Mouse (Mus musculus): ENCODE measurements at regions not wholly inside any gene's neighbourhood (a gene's known extent, or its start where the extent isn't known, plus 50 kb on each side); places are given as distances from the start of the nearest gene placed in this dataset.

- DNase-seq: no peak
These were observed 1678.5 kb upstream of the 5930422O12Rik start for GRCm38 (mm10) chr8:31749974-31750373.

GRCm38 (mm10) chr8:31750482-31751126 is 1677.9 kb upstream of the 5930422O12Rik start:
- DNase-seq: no peak

GRCm38 (mm10) chr8:31755737-31756136 is 1672.8 kb upstream of the 5930422O12Rik start:
- no peak for DNase-seq

GRCm38 (mm10) chr8:31762091-31762490 is 1666.4 kb upstream of the 5930422O12Rik start:
- no peak for DNase-seq
